Mouse (Mus musculus) stomach, embryonic 16.5 days (tissue): Measurements from ENCODE around the gene Ezr. TPM values are rescaled to one million over a fixed set of nuclear protein-coding genes. Genes with fewer than 3 reads are reported as not detected.

Experiments used
- ATAC-seq: fragments of 200-750 bp; cut with Nextera tagmentation; 2 replicates; pipeline ENCODE4 v1.8.0; 2017; ENCODE audit warnings: moderate number of reproducible peaks, moderate TSS enrichment; ENCODE audit not compliant: insufficient read depth, low FRiP score
- H3K27ac ChIP-seq: fragments of 300-500 bp; sonication (generic); 2 replicates; pipeline ENCODE4 v1.5.1; 2014; ENCODE audit warnings: low read length
- H3K27me3 ChIP-seq: fragments of 300-500 bp; sonication (generic); 2 replicates; pipeline ENCODE4 v1.6.1; 2014; ENCODE audit warnings: low read length, control low read depth, mixed read lengths; ENCODE audit not compliant: control insufficient read depth, insufficient read depth
- H3K36me3 ChIP-seq: fragments of 300-500 bp; sonication (generic); 2 replicates; pipeline ENCODE4 v1.6.1; 2014; ENCODE audit warnings: low read length; ENCODE audit not compliant: control insufficient read depth, insufficient read depth
- H3K4me1 ChIP-seq: fragments of 300-500 bp; sonication (generic); 2 replicates; pipeline ENCODE4 v1.6.1; 2014; ENCODE audit warnings: low read length, control low read depth, mixed read lengths; ENCODE audit not compliant: control insufficient read depth, insufficient read depth
- H3K4me2 ChIP-seq: fragments of 300-500 bp; sonication (generic); 2 replicates; pipeline ENCODE4 v1.6.1; 2014; ENCODE audit warnings: low read depth, low read length, mixed read lengths
- H3K4me3 ChIP-seq: fragments of 300-500 bp; sonication (generic); replicated peaks from 2 replicates; pipeline ENCODE4 v1.5.1; 2014; ENCODE audit warnings: mild to moderate bottlenecking, low read length
- H3K9ac ChIP-seq: fragments of 300-500 bp; sonication (generic); 2 replicates; pipeline ENCODE4 v1.6.1; 2014; ENCODE audit warnings: low read length
- H3K9me3 ChIP-seq: fragments of 300-500 bp; sonication (generic); replicated peaks from 2 replicates; pipeline ENCODE4 v1.6.1; 2016; ENCODE audit warnings: low read length, control low read depth; ENCODE audit not compliant: control insufficient read depth
- WGBS: fragments of 180-500 bp; shearing (Covaris S2); extraction: QIAGEN DNeasy Blood & Tissue Kit; methylation state at CpG from one replicate; pipeline ENCODE4 v1.1.7; 2014; 5-methylcytosine and 5-hydroxymethylcytosine counted together
- polyA plus RNA-seq: library from polyadenylated mRNA; unstranded; fragments of >200 nt; fragmentation: Nextera tagmentation; extraction: Ambion mirVana; gene quantifications from 2 replicates; pipeline ENCODE4 v1.2.1, GENCODE M21; 2015

Ezr gene
- polyA plus RNA-seq, 1 experiment from 2014 or later = 266 TPM

GRCm38 (mm10) chr17:6745503-6745902 is 37.1 kb downstream of the Ezr start:
- ATAC-seq = no peak
- H3K9me3 ChIP-seq = no peaks in the 10 kb centered on the region
- no peak overlapping the region for H3K4me2 ChIP-seq
- no peak overlapping the region for H3K27ac ChIP-seq
- WGBS = 91% methylated on average over 5 of the region's 5 CpGs
- peaks cover 17% of the 10 kb centered on the region for H3K4me1 ChIP-seq
- H3K27me3 ChIP-seq = no peaks in the 10 kb centered on the region
- no peak overlapping the region for H3K9ac ChIP-seq
- peaks cover 9% of the 10 kb centered on the region; the same call in 1 of the 2 replicates for H3K36me3 ChIP-seq
- no peak overlapping the region for H3K4me3 ChIP-seq

- H3K9me3 ChIP-seq = no peaks in the 10 kb centered on the region
- peak overlapping the region; percentile 19; the same call in 1 of the 2 replicates for H3K27ac ChIP-seq
- H3K36me3 ChIP-seq = peaks cover 10% of the 10 kb centered on the region; the same call in 1 of the 2 replicates
- peaks cover 17% of the 10 kb centered on the region for H3K4me1 ChIP-seq
- H3K9ac ChIP-seq = no peak overlapping the region
- no peaks in the 10 kb centered on the region for H3K27me3 ChIP-seq
- H3K4me2 ChIP-seq = no peak overlapping the region
- WGBS = 90% methylated on average over 14 of the region's 14 CpGs
- no peak overlapping the region for H3K4me3 ChIP-seq
- ATAC-seq = no peak
These were observed 37.7 kb downstream of the Ezr start for GRCm38 (mm10) chr17:6744871-6745270.

- H3K36me3 ChIP-seq = peaks cover 10% of the 10 kb centered on the region; the same call in 1 of the 2 replicates
- 78% methylated on average over 9 of the region's 9 CpGs for WGBS
- H3K27ac ChIP-seq = peak overlapping the region; percentile 19; the same call in 1 of the 2 replicates
- no peak overlapping the region for H3K9ac ChIP-seq
- H3K4me1 ChIP-seq = peaks cover 17% of the 10 kb centered on the region
- H3K4me2 ChIP-seq = no peak overlapping the region
- no peak for ATAC-seq
- H3K4me3 ChIP-seq = no peak overlapping the region
- no peaks in the 10 kb centered on the region for H3K27me3 ChIP-seq
- H3K9me3 ChIP-seq = no peaks in the 10 kb centered on the region
These were observed 38.2 kb downstream of the Ezr start for GRCm38 (mm10) chr17:6744366-6744765.

GRCm38 (mm10) chr17:6743787-6744239 is 38.8 kb downstream of the Ezr start:
- Histone ChIP-seq H3K9ac (no peak overlapping the region), H3K27me3 (no peaks in the 10 kb centered on the region), H3K4me3 (no peak overlapping the region), H3K4me1 (peaks cover 17% of the 10 kb centered on the region), H3K27ac (peak overlapping the region; percentile 14; the same call in 1 of the 2 replicates), H3K9me3 (no peaks in the 10 kb centered on the region), H3K4me2 (no peak overlapping the region), H3K36me3 (peaks cover 10% of the 10 kb centered on the region; the same call in 1 of the 2 replicates)
- 61% methylated on average over 11 of the region's 11 CpGs for WGBS
- no peak for ATAC-seq

GRCm38 (mm10) chr17:6743039-6743575 is 39.5 kb downstream of the Ezr start:
- Histone ChIP-seq H3K9me3 (no peaks in the 10 kb centered on the region), H3K4me3 (no peak overlapping the region), H3K27ac (no peak overlapping the region; the same call in 1 of the 2 replicates), H3K4me1 (peaks cover 17% of the 10 kb centered on the region), H3K9ac (no peak overlapping the region), H3K4me2 (no peak overlapping the region), H3K27me3 (no peaks in the 10 kb centered on the region), H3K36me3 (peaks cover 10% of the 10 kb centered on the region; the same call in 1 of the 2 replicates)
- 86% methylated on average over 11 of the region's 11 CpGs for WGBS
- no peak for ATAC-seq

- H3K27me3 ChIP-seq = no peaks in the 10 kb centered on the region
- 0 out of 2 replicates have a peak overlapping the region, but pooled peaks have one; percentile 14 for H3K4me2 ChIP-seq
- H3K9ac ChIP-seq = 0 out of 2 replicates have a peak overlapping the region, but pooled peaks have one; percentile 13
- H3K4me3 ChIP-seq = no peak overlapping the region
- no peaks in the 10 kb centered on the region for H3K9me3 ChIP-seq
- H3K36me3 ChIP-seq = peaks cover 10% of the 10 kb centered on the region; the same call in 1 of the 2 replicates
- H3K4me1 ChIP-seq = peaks cover 18% of the 10 kb centered on the region
- H3K27ac ChIP-seq = peak overlapping the region; percentile 30; the same call in 1 of the 2 replicates
- ATAC-seq = peak; percentile 35; the same call in 1 of the 2 replicates
- WGBS = 66% methylated on average over 33 of the region's 33 CpGs
These were observed 40.2 kb downstream of the Ezr start for GRCm38 (mm10) chr17:6742083-6743038.

GRCm38 (mm10) chr17:6741271-6741670 is 41.3 kb downstream of the Ezr start:
- H3K4me3 ChIP-seq = no peak overlapping the region
- H3K4me1 ChIP-seq = peaks cover 21% of the 10 kb centered on the region
- H3K4me2 ChIP-seq = no peak overlapping the region
- WGBS = 83% methylated on average over 12 of the region's 12 CpGs
- H3K9ac ChIP-seq = no peak overlapping the region
- H3K36me3 ChIP-seq = peaks cover 10% of the 10 kb centered on the region; the same call in 1 of the 2 replicates
- H3K27me3 ChIP-seq = no peaks in the 10 kb centered on the region
- no peaks in the 10 kb centered on the region for H3K9me3 ChIP-seq
- ATAC-seq = no peak
- no peak overlapping the region for H3K27ac ChIP-seq

- WGBS = 87% methylated on average over 19 of the region's 19 CpGs
- H3K36me3 ChIP-seq = peaks cover 10% of the 10 kb centered on the region; the same call in 1 of the 2 replicates
- H3K4me1 ChIP-seq = peaks cover 21% of the 10 kb centered on the region
- no peaks in the 10 kb centered on the region for H3K9me3 ChIP-seq
- H3K9ac ChIP-seq = no peak overlapping the region
- H3K4me3 ChIP-seq = no peak overlapping the region
- ATAC-seq = no peak
- no peak overlapping the region for H3K4me2 ChIP-seq
- H3K27ac ChIP-seq = no peak overlapping the region
- H3K27me3 ChIP-seq = no peaks in the 10 kb centered on the region
These were observed 42.0 kb downstream of the Ezr start for GRCm38 (mm10) chr17:6740331-6741170.
